Mouse (Mus musculus) hindbrain, embryonic 11.5 days (tissue): ENCODE measurements around the gene Hnrnpk. TPM values are rescaled to one million over a fixed set of nuclear protein-coding genes. Genes with fewer than 3 reads are reported as not detected.

Experiments
- ATAC-seq: fragments of 200-750 bp; cut with Nextera tagmentation; 2 replicates; pipeline ENCODE4 v1.8.0; 2017; ENCODE audit warnings: mild to moderate bottlenecking, moderate TSS enrichment, moderate library complexity; ENCODE audit not compliant: low FRiP score
- DNase-seq: peaks from one replicate; pipeline ENCODE4 v3.0.0-alpha.2; 2015; ENCODE audit warnings: low spot score
- H3K27ac ChIP-seq: fragments of 300-500 bp; sonication (generic); 2 replicates; pipeline ENCODE4 v1.5.1; 2014; ENCODE audit warnings: mild to moderate bottlenecking, low read depth, low read length
- H3K27me3 ChIP-seq: fragments of 300-500 bp; sonication (generic); 2 replicates; pipeline ENCODE4 v1.6.1; 2014; ENCODE audit warnings: mild to moderate bottlenecking, low read length, moderate library complexity, mixed read lengths; ENCODE audit not compliant: control insufficient read depth, insufficient read depth
- H3K36me3 ChIP-seq: fragments of 300-500 bp; sonication (generic); 2 replicates; pipeline ENCODE4 v1.6.1; 2014; ENCODE audit warnings: mild to moderate bottlenecking, low read length, moderate library complexity, mixed read lengths; ENCODE audit not compliant: control insufficient read depth, insufficient read depth
- H3K4me1 ChIP-seq: fragments of 300-500 bp; sonication (generic); replicated peaks from 2 replicates; pipeline ENCODE4 v1.6.1; 2014; ENCODE audit warnings: low read length, mixed read lengths; ENCODE audit not compliant: control insufficient read depth, insufficient read depth
- H3K4me2 ChIP-seq: fragments of 300-500 bp; sonication (generic); replicated peaks from 2 replicates; pipeline ENCODE4 v1.6.1; 2014; ENCODE audit warnings: mild to moderate bottlenecking, low read depth, low read length
- H3K4me3 ChIP-seq: fragments of 300-500 bp; sonication (generic); 2 replicates; pipeline ENCODE4 v1.5.1; 2014; ENCODE audit warnings: low read depth, low read length
- H3K9ac ChIP-seq: fragments of 300-500 bp; sonication (generic); 2 replicates; pipeline ENCODE4 v1.6.1; 2014; ENCODE audit warnings: low read depth, low read length
- H3K9me3 ChIP-seq: fragments of 300-500 bp; sonication (generic); 2 replicates; pipeline ENCODE4 v1.6.1; 2016; ENCODE audit warnings: low read length; ENCODE audit not compliant: control insufficient read depth
- WGBS: fragments of 180-500 bp; shearing (Covaris S2); extraction: QIAGEN DNeasy Blood & Tissue Kit; methylation state at CpG from one replicate; pipeline ENCODE4 v1.1.7; 2014; 5-methylcytosine and 5-hydroxymethylcytosine counted together
- polyA plus RNA-seq: library from polyadenylated mRNA; unstranded; fragments of >200 nt; fragmentation: Nextera tagmentation; extraction: Ambion mirVana; gene quantifications from 2 replicates; pipeline ENCODE4 v1.2.1, GENCODE M21; 2014

Gene Hnrnpk
- polyA plus RNA-seq, 1 experiment from 2014 or later: 2,191 TPM

DNA sequence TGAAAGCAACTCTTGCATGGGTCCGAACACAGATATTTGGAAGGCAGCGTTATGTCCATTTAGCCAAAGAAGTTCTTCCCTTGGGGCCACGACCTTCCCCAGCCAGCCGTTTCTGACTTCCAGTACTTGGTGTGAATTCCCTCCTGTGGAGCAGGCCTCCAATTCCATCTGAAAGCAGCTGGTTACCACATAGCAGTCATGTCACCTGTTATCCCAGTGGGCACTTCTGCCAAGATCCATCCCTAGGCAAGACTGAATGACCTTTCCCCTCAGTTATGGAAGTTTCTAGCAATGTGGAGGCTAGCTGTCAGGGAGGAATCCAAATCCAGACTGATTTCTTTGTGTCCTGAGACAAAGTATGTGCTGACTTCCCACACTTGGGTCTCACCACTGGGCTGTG is 17.9 kb upstream of the Hnrnpk start:
- Histone ChIP-seq H3K36me3 (no peaks in the 10 kb centered on the region), H3K9me3 (no peaks in the 10 kb centered on the region), H3K4me1 (no peaks in the 10 kb centered on the region), H3K4me3 (no peak overlapping the region), H3K9ac (no peak overlapping the region), H3K4me2 (no peak overlapping the region), H3K27me3 (no peaks in the 10 kb centered on the region), H3K27ac (no peak overlapping the region)
- WGBS: 71% methylated on average over 4 of the region's 4 CpGs
- no peak for DNase-seq
- no peak for ATAC-seq

- ATAC-seq: no peak
- WGBS: 91% methylated on average over 1 of the region's 1 CpGs
- Histone ChIP-seq H3K4me3 (no peak overlapping the region), H3K27ac (no peak overlapping the region), H3K9ac (no peak overlapping the region), H3K9me3 (no peaks in the 10 kb centered on the region), H3K27me3 (no peaks in the 10 kb centered on the region), H3K36me3 (no peaks in the 10 kb centered on the region), H3K4me2 (no peak overlapping the region), H3K4me1 (no peaks in the 10 kb centered on the region)
- DNase-seq: no peak
These were observed 16.1 kb upstream of the Hnrnpk start for GRCm38 (mm10) chr13:58419266-58419665.

- ATAC-seq (no peak), DNase-seq (no peak)
- H3K4me2 ChIP-seq: no peak overlapping the region
- H3K27ac ChIP-seq: no peak overlapping the region
- no peak overlapping the region for H3K4me3 ChIP-seq
- H3K9me3 ChIP-seq: no peaks in the 10 kb centered on the region
- H3K27me3 ChIP-seq: no peaks in the 10 kb centered on the region
- H3K36me3 ChIP-seq: no peaks in the 10 kb centered on the region
- WGBS: 84% methylated on average over 4 of the region's 4 CpGs
- no peaks in the 10 kb centered on the region for H3K4me1 ChIP-seq
- no peak overlapping the region for H3K9ac ChIP-seq
These were observed 15.5 kb upstream of the Hnrnpk start for GRCm38 (mm10) chr13:58418656-58419055.

DNA sequence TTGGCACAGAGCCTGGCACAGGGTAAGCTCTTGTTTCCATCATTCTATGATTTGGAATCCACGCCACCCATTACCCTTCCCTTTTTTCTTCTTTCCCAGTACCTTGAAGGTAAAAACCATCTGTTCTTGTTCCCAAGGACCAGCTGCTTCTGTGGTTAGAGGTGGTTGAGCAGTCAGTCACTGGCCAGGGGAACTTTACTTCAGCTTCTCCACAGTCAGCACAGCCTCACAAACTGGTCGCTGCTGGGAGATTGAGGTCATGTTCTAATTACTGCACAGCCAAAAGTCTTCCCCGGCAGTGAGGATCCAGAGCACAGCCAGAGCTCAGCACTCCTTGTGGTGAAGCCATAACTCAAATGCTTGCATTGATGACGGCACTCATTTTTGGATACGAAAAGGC is 12.7 kb upstream of the Hnrnpk start:
- Histone ChIP-seq H3K4me2 (no peak overlapping the region), H3K4me1 (no peaks in the 10 kb centered on the region), H3K9ac (no peak overlapping the region), H3K36me3 (no peaks in the 10 kb centered on the region), H3K27me3 (no peaks in the 10 kb centered on the region), H3K9me3 (no peaks in the 10 kb centered on the region), H3K4me3 (no peak overlapping the region), H3K27ac (no peak overlapping the region)
- DNase-seq (no peak), ATAC-seq (no peak)
- 87% methylated on average over 5 of the region's 5 CpGs for WGBS

DNA sequence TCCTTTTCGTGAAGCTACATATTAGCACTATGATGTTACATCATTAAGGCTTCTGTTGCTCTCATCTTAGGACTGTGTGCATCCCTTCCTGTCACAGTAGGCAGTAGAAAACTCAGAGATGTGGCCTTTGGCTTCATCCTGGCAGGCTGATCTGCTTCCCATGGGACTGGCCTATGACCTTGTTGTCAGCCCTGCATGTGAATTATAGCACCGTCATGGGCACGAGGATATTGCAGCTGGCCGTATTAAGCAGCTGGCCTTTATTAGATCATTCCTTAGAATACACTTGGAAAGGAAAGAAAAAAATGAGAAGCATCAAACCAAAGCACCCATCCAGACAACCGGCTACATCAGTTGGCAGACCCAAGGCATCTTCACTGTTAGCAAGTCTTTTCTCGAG is 12.2 kb upstream of the Hnrnpk start:
- ATAC-seq (no peak), DNase-seq (no peak)
- H3K27me3 ChIP-seq: no peaks in the 10 kb centered on the region
- no peaks in the 10 kb centered on the region for H3K36me3 ChIP-seq
- H3K4me3 ChIP-seq: no peak overlapping the region
- no peak overlapping the region for H3K9ac ChIP-seq
- WGBS: 74% methylated on average over 6 of the region's 6 CpGs
- no peak overlapping the region for H3K27ac ChIP-seq
- no peaks in the 10 kb centered on the region for H3K9me3 ChIP-seq
- no peak overlapping the region for H3K4me2 ChIP-seq
- no peaks in the 10 kb centered on the region for H3K4me1 ChIP-seq

DNA sequence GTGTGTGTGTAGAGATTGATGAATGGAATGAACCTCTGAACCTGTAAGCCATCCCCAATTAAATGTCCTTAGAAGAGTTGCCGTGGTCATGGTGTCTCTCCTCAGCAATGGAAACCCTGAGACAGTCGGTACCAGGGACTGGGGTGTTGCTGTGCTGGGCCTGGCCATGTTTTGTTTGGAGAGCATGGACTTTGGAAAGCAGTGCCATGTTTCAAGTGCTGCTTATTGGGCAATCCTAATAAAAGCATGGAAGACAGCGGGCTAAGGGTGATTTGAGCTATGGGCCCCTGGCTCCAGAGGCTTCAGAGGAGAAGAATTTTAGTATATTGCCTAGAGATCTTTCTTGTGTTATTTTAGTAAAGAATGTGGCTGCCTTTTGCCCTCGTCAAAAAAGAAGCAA is 7.9 kb upstream of the Hnrnpk start:
- Histone ChIP-seq H3K27me3 (no peaks in the 10 kb centered on the region), H3K36me3 (no peaks in the 10 kb centered on the region), H3K4me3 (no peak overlapping the region), H3K27ac (no peak overlapping the region), H3K4me2 (no peak overlapping the region), H3K9ac (no peak overlapping the region), H3K9me3 (no peaks in the 10 kb centered on the region), H3K4me1 (no peaks in the 10 kb centered on the region)
- no peak for ATAC-seq
- WGBS: 94% methylated on average over 4 of the region's 4 CpGs
- no peak for DNase-seq

DNA sequence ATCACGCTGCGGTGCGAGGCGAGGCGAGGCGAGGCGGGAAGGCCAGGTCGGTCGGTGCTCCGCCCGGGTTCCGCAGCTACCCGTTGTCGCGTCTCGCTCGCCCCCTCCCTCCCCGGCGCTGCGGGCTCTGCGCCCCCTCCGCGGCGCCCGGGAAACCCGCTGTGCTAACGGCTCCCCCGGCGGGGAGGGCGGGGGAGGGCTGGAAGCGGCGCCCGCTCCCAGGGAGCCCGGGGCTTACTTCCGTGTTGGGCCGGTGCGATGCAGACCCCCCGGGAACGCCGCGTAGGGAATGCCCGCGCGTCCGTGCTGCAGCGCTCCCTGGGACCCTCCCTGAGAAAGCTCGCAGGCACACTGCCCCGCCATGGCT is 416 bp downstream of the Hnrnpk start:
- no peaks in the 10 kb centered on the region for H3K27me3 ChIP-seq

GRCm38 (mm10) chr13:58402003-58402743 is 970 bp downstream of the Hnrnpk start, which contains the start of gene Rmi1:
Gene Rmi1 (plus strand): TSS chr13:58402248.
- DNase-seq: peak; percentile 98
- Histone ChIP-seq H3K4me1 (no peaks in the 10 kb centered on the region), H3K4me2 (peak within 1 kb of the TSS; percentile 64), H3K27ac (peak within 1 kb of the TSS; percentile 98), H3K4me3 (peak within 1 kb of the TSS; percentile 82), H3K9me3 (no peaks in the 10 kb centered on the region), H3K27me3 (no peaks in the 10 kb centered on the region), H3K9ac (peak within 1 kb of the TSS; percentile 100), H3K36me3 (peaks cover 4% of the 10 kb centered on the region)
- WGBS: under 1% methylated on average over 70 of the region's 91 CpGs
- peak; percentile 96 for ATAC-seq

More for the DNA sequence above, 416 bp downstream of the Hnrnpk start:
- Histone ChIP-seq H3K36me3 (peaks cover 1% of the 10 kb centered on the region), H3K9me3 (no peaks in the 10 kb centered on the region), H3K4me1 (no peaks in the 10 kb centered on the region), H3K27ac (peak overlapping the region; percentile 98), H3K4me3 (peak overlapping the region; percentile 82), H3K9ac (peak overlapping the region; percentile 100), H3K4me2 (peak overlapping the region; percentile 58)
- DNase-seq (no peak), ATAC-seq (peak; percentile 67)
- WGBS: 0% methylated on average over 17 of the region's 48 CpGs
